Mouse (Mus musculus): ENCODE results near the gene Npas3.

Npas3 gene

GRCm38 (mm10) chr12:53802381-53802780 is 553.9 kb downstream of the Npas3 start:
- no peak for DNase-seq

- no peak for DNase-seq
Measured at GRCm38 (mm10) chr12:53810081-53810480, 561.6 kb downstream of the Npas3 start.

GRCm38 (mm10) chr12:53814291-53814690 is 565.8 kb downstream of the Npas3 start:
- no peak for DNase-seq

- DNase-seq: no peak
Measured at GRCm38 (mm10) chr12:53819982-53820381, 571.5 kb downstream of the Npas3 start.

GRCm38 (mm10) chr12:53822881-53823280 is 574.4 kb downstream of the Npas3 start:
- DNase-seq: no peak

GRCm38 (mm10) chr12:53825251-53825650 is 576.8 kb downstream of the Npas3 start:
- DNase-seq: no peak

GRCm38 (mm10) chr12:53825898-53826605 is 577.6 kb downstream of the Npas3 start:
- no peak for DNase-seq

- DNase-seq: no peak
Measured at GRCm38 (mm10) chr12:53826812-53827211, 578.3 kb downstream of the Npas3 start.

- no peak for DNase-seq
Measured at GRCm38 (mm10) chr12:53832590-53832989, 584.1 kb downstream of the Npas3 start.

GRCm38 (mm10) chr12:53833348-53833747 is 584.9 kb downstream of the Npas3 start:
- DNase-seq: no peak

- DNase-seq: no peak
Measured at GRCm38 (mm10) chr12:53836031-53836790, 587.7 kb downstream of the Npas3 start.

- DNase-seq: no peak
Measured at GRCm38 (mm10) chr12:53837408-53837807, 588.9 kb downstream of the Npas3 start.

- DNase-seq: no peak
Measured at GRCm38 (mm10) chr12:53838541-53838940, 590.1 kb downstream of the Npas3 start.

- no peak for DNase-seq
Measured at GRCm38 (mm10) chr12:53841928-53842671, 593.6 kb downstream of the Npas3 start.

- DNase-seq: no peak
Measured at GRCm38 (mm10) chr12:53843626-53844025, 595.1 kb downstream of the Npas3 start.

GRCm38 (mm10) chr12:53846154-53846665 is 597.7 kb downstream of the Npas3 start:
- DNase-seq: no peak

- no peak for DNase-seq
Measured at GRCm38 (mm10) chr12:53849263-53849662, 600.8 kb downstream of the Npas3 start.

GRCm38 (mm10) chr12:53852432-53852831 is 604.0 kb downstream of the Npas3 start:
- no peak for DNase-seq

GRCm38 (mm10) chr12:53860176-53860575 is 611.7 kb downstream of the Npas3 start:
- no peak for DNase-seq

- DNase-seq: no peak
Measured at GRCm38 (mm10) chr12:53862281-53862680, 613.8 kb downstream of the Npas3 start.

GRCm38 (mm10) chr12:53864436-53865136 is 616.1 kb downstream of the Npas3 start:
- DNase-seq: no peak

GRCm38 (mm10) chr12:53865691-53866090 is 617.2 kb downstream of the Npas3 start:
- no peak for DNase-seq

GRCm38 (mm10) chr12:53869981-53870380 is 621.5 kb downstream of the Npas3 start:
- no peak for DNase-seq
